ENCODE assay signal across 8 mouse cellular contexts in genomic region chr5:97126005-97126404, GRCm38 (mm10). TPM values are rescaled to one million over a fixed set of nuclear protein-coding genes. Genes with fewer than 3 reads are reported as not detected.
DNase-seq lines count a peak whose midpoint lies in the region; ATAC-seq and TF ChIP-seq lines count a peak whose summit lies in the region.

No protein-coding gene starts in this region.

- H3K36me3 ChIP-seq in heart, embryonic 11.5 days (ENCODE audit: control insufficient read depth, insufficient read depth, low read length), result no peaks in the 10 kb centered on the region
- no peaks in the 10 kb centered on the region for H3K36me3 ChIP-seq in ES-Bruce4 (ENCODE audit: control insufficient read depth, insufficient read depth, low read length, poor library complexity, severe bottlenecking)
- no peaks in the 10 kb centered on the region for H3K36me3 ChIP-seq in midbrain, embryonic 16.5 days (ENCODE audit: control insufficient read depth, insufficient read depth, low read length)

- H3K4me3 ChIP-seq in heart, embryonic 11.5 days (ENCODE audit: low read depth, low read length), result no peak overlapping the region
- H3K4me3 ChIP-seq in ES-Bruce4 (ENCODE audit: low read depth, low read length), result no peak overlapping the region
- no peak overlapping the region for H3K4me3 ChIP-seq in cerebellum, adult 2 months (replicated peaks; ENCODE audit: insufficient read depth, low read depth, low read length)
- H3K4me3 ChIP-seq in midbrain, embryonic 16.5 days (ENCODE audit: low read depth, low read length), result no peak overlapping the region

- 17% methylated on average over 4 of the region's 4 CpGs for WGBS in heart, embryonic 11.5 days (ENCODE audit: insufficient replicate concordance)
- WGBS in cerebellum, adult 2 months, result 24% methylated on average over 4 of the region's 4 CpGs
- 18% methylated on average over 4 of the region's 4 CpGs for WGBS in midbrain, embryonic 16.5 days

- intact Hi-C loops in heart, postnatal 14 days (cut with DNase I), result loop anchor here (2.0 to 10.0 kb wide), 4 partner anchors 819 to 1749 kb away; partner anchors contain the start of gene Cfap299
- intact Hi-C loops in left cerebral cortex, postnatal 25 days (cut with DNase I), result loop anchor here (1.0 to 10.0 kb wide), 5 partner anchors 471 to 1749 kb away; no protein-coding TSS in a partner anchor

- peak; percentile 69 for TF ChIP-seq CTCF in ES-Bruce4 (IDR thresholded peaks at IDR 0.05; ENCODE audit: low read depth, low read length)
- peak; percentile 90 for TF ChIP-seq CTCF in cerebellum, adult 2 months (IDR thresholded peaks at IDR 0.05; ENCODE audit: borderline replicate concordance, insufficient read depth, low read depth, low read length)

- H3K9ac ChIP-seq in heart, embryonic 11.5 days (ENCODE audit: low read depth, low read length), result no peak overlapping the region
- H3K9ac ChIP-seq in ES-Bruce4 (ENCODE audit: low read depth, poor library complexity, severe bottlenecking), result no peak overlapping the region
- no peak overlapping the region for H3K9ac ChIP-seq in midbrain, embryonic 16.5 days (ENCODE audit: low read depth, low read length)

- no peak for TF ChIP-seq POLR2A in ES-Bruce4 (IDR thresholded peaks at IDR 0.05; ENCODE audit: insufficient read depth, low read length)
- no peak for TF ChIP-seq POLR2A in cerebellum, adult 2 months (IDR thresholded peaks at IDR 0.05; ENCODE audit: borderline replicate concordance, insufficient read depth, low read length)

- peak; percentile 18 to 60 for DNase-seq in heart, postnatal 14 days
- DNase-seq in cerebellum, adult 2 months, result peak; percentile 30 to 46
- DNase-seq in frontal cortex, postnatal 36 days (ENCODE audit: low spot score in 2 of 2), result peak; percentile 32 to 54
- peak; percentile 40 to 51 for DNase-seq in left cerebral cortex, postnatal 25 days (ENCODE audit: low spot score in 2 of 2)
- peak; percentile 33 for DNase-seq in yolk sac, embryonic 10.5 days (ENCODE audit: low spot score)

- H3K4me1 ChIP-seq in heart, embryonic 11.5 days (ENCODE audit: control insufficient read depth, insufficient read depth, low read length), result no peaks in the 10 kb centered on the region
- no peaks in the 10 kb centered on the region for H3K4me1 ChIP-seq in ES-Bruce4 (ENCODE audit: control insufficient read depth, insufficient read depth, low read length)
- no peaks in the 10 kb centered on the region for H3K4me1 ChIP-seq in cerebellum, adult 2 months (ENCODE audit: control insufficient read depth, insufficient read depth, low read length)
- no peaks in the 10 kb centered on the region; the same call in 1 of the 2 replicates for H3K4me1 ChIP-seq in midbrain, embryonic 16.5 days (ENCODE audit: control insufficient read depth, insufficient read depth, low read length)

- no peak for ATAC-seq in heart, embryonic 11.5 days (replicated peaks; ENCODE audit: insufficient number of reproducible peaks, low FRiP score, low TSS enrichment)
- peak; percentile 91 for ATAC-seq in midbrain, embryonic 16.5 days

- no peaks in the 10 kb centered on the region for H3K9me3 ChIP-seq in heart, embryonic 11.5 days (replicated peaks; ENCODE audit: control insufficient read depth, low read length)
- no peaks in the 10 kb centered on the region for H3K9me3 ChIP-seq in ES-Bruce4 (replicated peaks; ENCODE audit: control insufficient read depth, insufficient read depth, low read length, poor library complexity, severe bottlenecking)
- no peaks in the 10 kb centered on the region for H3K9me3 ChIP-seq in midbrain, embryonic 16.5 days (replicated peaks; ENCODE audit: control insufficient read depth, low read length, poor library complexity, severe bottlenecking)

- H3K4me2 ChIP-seq in heart, embryonic 11.5 days, result no peak overlapping the region
- no peak overlapping the region for H3K4me2 ChIP-seq in midbrain, embryonic 16.5 days (ENCODE audit: low read length)

- no peak for TF ChIP-seq EP300 in ES-Bruce4 (IDR thresholded peaks at IDR 0.05; ENCODE audit: insufficient read depth, low read depth, low read length)

- no peaks in the 10 kb centered on the region for H3K27me3 ChIP-seq in heart, embryonic 11.5 days (ENCODE audit: control insufficient read depth, insufficient read depth, low read length)
- no peaks in the 10 kb centered on the region for H3K27me3 ChIP-seq in ES-Bruce4 (ENCODE audit: control insufficient read depth, insufficient read depth, low read length, poor library complexity, severe bottlenecking)
- H3K27me3 ChIP-seq in cerebellum, adult 2 months (ENCODE audit: control insufficient read depth, insufficient read depth, low read length), result no peaks in the 10 kb centered on the region
- no peaks in the 10 kb centered on the region for H3K27me3 ChIP-seq in midbrain, embryonic 16.5 days (ENCODE audit: control insufficient read depth, insufficient read depth, low read depth, low read length)

- no peak overlapping the region for H3K27ac ChIP-seq in heart, embryonic 11.5 days (ENCODE audit: low read depth, low read length)
- H3K27ac ChIP-seq in ES-Bruce4 (ENCODE audit: insufficient read depth, low read length), result no peak overlapping the region
- no peak overlapping the region for H3K27ac ChIP-seq in cerebellum, adult 2 months (ENCODE audit: insufficient read depth, low read length)
- no peak overlapping the region for H3K27ac ChIP-seq in midbrain, embryonic 16.5 days (ENCODE audit: low read length)

RNA-seq across cellular contexts. Expression of gene Paqr3, which starts 14.6 kb away (rescaled TPM):
- total RNA-seq in heart, postnatal 14 days (2021), result 1 to 10 TPM; 2.3 to 2.4 TPM
- polyA plus RNA-seq in heart, embryonic 11.5 days (2014; fragmentation: Nextera tagmentation; extraction: Ambion mirVana), result 2.0 TPM in 2 replicates
- 12.3 and 13.4 TPM in 2 replicates for polyA plus RNA-seq in ES-Bruce4 (2011; ENCODE audit: insufficient read depth, insufficient read length, low read depth, missing spikeins)
- 14.6 and 16.5 TPM in 2 replicates for polyA plus RNA-seq in cerebellum, adult 2 months (2012; rRNA removed)
- 10 to 100 TPM; 27.7 to 28.3 TPM for total RNA-seq in left cerebral cortex, postnatal 25 days (2021)
- 17.6 and 21.4 TPM in 2 replicates for polyA plus RNA-seq in midbrain, embryonic 16.5 days (2015; fragmentation: Nextera tagmentation; extraction: Ambion mirVana)
